Mouse (Mus musculus): Measurements from ENCODE around the gene St6galnac3. TPM values are rescaled to one million over a fixed set of nuclear protein-coding genes. Genes with fewer than 3 reads are reported as not detected.

St6galnac3 gene
- total and polyA plus RNA-seq, 3 experiments, result 0.08 to 1.1 (median 0.38) TPM

DNA sequence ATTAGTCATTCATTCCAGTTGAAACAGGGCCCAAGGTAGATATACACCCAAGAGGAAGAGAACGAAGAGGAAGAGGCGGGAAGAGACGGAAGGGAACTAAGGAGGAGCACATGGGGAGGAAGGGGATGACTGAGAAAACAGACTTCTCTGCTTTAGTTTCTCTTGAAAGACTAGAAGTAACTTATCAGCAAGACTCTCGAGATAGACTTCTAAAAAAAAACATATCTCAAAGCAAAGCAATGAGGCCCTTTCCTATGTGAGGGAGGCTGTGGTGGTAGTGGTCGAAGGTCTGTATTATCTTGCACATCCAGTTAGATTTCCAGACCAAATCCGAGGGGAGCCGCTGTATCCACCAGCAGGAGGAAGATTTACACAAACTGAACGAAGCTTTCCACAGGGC, 50.6 kb downstream of the St6galnac3 start:
- DNase-seq (ENCODE audit: extremely low read depth), result no peak
- in situ Hi-C loops (cut with MboI; ENCODE audit: low pct_ligation_motif_present, low pct_unique_long_range_greater_than_20kb, low sequenced_read_pairs), result loop anchor here (10.0 kb wide), 2 partner anchors 50 to 120 kb away; partner anchors contain the start of gene St6galnac3
- dilution Hi-C loops (cut with MboI; ENCODE audit: extremely low pct_ligation_motif_present, extremely low pct_unique_long_range_greater_than_20kb, low sequenced_read_pairs), result loop anchor here (25.0 kb wide), 1 partner anchor 138 kb away; no protein-coding TSS in a partner anchor
- no peaks in the 10 kb centered on the region for H3K79me2 ChIP-seq (replicated peaks; ENCODE audit: control insufficient read depth, extremely low read depth, insufficient read depth, poor library complexity, severe bottlenecking)
- H3K9ac ChIP-seq (ENCODE audit: insufficient read depth, low read depth), result no peak overlapping the region
- TF ChIP-seq MYC (IDR thresholded peaks at IDR 0.05; ENCODE audit: low read depth, low read length) (no peak), ETS1 (conservative IDR thresholded peaks at IDR 0.05; ENCODE audit: low read depth, low read length) (no peak), MAZ (IDR thresholded peaks at IDR 0.05; ENCODE audit: low read depth, low read length) (no peak), JUND (conservative IDR thresholded peaks at IDR 0.05; ENCODE audit: low read depth, low read length) (no peak), ZMIZ1 (IDR thresholded peaks at IDR 0.05; ENCODE audit: low read depth, low read length) (no peak), CHD1 (IDR thresholded peaks at IDR 0.05; ENCODE audit: low read depth, low read length) (no peak), IRF4 (IDR thresholded peaks at IDR 0.05; ENCODE audit: low read depth, low read length) (no peak), ZC3H11A (IDR thresholded peaks at IDR 0.05; ENCODE audit: low read depth, low read length) (no peak), MEF2A (IDR thresholded peaks at IDR 0.05; ENCODE audit: borderline replicate concordance, low read depth, low read length) (no peak), MXI1 (IDR thresholded peaks at IDR 0.05; ENCODE audit: low read depth, low read length) (no peak)
- H3K36me3 ChIP-seq (replicated peaks in 1 of 2; ENCODE audit: control insufficient read depth in 1 of 2, insufficient read depth in 1 of 2, low read length in 1 of 2), result no peaks in the 10 kb centered on the region
- no peaks in the 10 kb centered on the region for H3K27me3 ChIP-seq (replicated peaks)
- H3K27ac ChIP-seq (ENCODE audit: insufficient read depth, low read depth), result no peak overlapping the region
- H3K4me3 ChIP-seq (replicated peaks in 1 of 3; ENCODE audit: low read depth in 2 of 3, low read length in 2 of 3, poor library complexity in 1 of 3), result no peak overlapping the region
- no peaks in the 10 kb centered on the region for H3K9me3 ChIP-seq (replicated peaks; ENCODE audit: low read length)
- peaks cover 7 to 29% of the 10 kb centered on the region in 2 experiments for H3K4me1 ChIP-seq (ENCODE audit: control insufficient read depth in 1 of 2, insufficient read depth in 2 of 2)
- H3K4me2 ChIP-seq (ENCODE audit: insufficient read depth, low read depth, poor library complexity, severe bottlenecking), result no peak overlapping the region

DNA sequence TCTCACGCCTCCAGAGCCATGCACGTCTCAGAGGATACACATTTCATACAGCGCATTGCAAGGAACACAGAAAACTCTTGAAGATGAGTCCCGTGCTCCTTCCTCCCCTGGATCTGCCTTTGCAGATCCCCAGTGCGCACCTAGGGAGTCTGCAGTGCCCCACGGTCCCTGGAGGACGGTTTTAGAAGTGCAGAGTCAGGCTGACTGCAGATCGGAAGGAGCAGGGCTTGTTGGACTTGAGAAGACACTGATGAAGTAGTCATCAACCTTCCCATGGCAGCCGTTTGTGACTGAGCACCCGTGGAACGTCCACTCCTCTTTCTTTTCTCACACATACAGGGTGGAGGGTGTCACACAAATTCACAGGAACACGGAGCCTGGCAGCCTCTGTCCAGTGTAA, 51.5 kb downstream of the St6galnac3 start:
- Histone ChIP-seq H3K4me2 (ENCODE audit: insufficient read depth, low read depth, poor library complexity, severe bottlenecking) (no peak overlapping the region), H3K27me3 (replicated peaks) (no peaks in the 10 kb centered on the region), H3K27ac (ENCODE audit: insufficient read depth, low read depth) (no peak overlapping the region), H3K4me3 (replicated peaks in 1 of 3; ENCODE audit: low read depth in 2 of 3, low read length in 2 of 3, poor library complexity in 1 of 3) (no peak overlapping the region), H3K9ac (ENCODE audit: insufficient read depth, low read depth) (no peak overlapping the region), H3K79me2 (replicated peaks; ENCODE audit: control insufficient read depth, extremely low read depth, insufficient read depth, poor library complexity, severe bottlenecking) (no peaks in the 10 kb centered on the region), H3K4me1 (ENCODE audit: control insufficient read depth in 1 of 2, insufficient read depth in 2 of 2) (peaks cover 11 to 38% of the 10 kb centered on the region in 2 experiments), H3K36me3 (replicated peaks in 1 of 2; ENCODE audit: control insufficient read depth in 1 of 2, insufficient read depth in 1 of 2, low read length in 1 of 2) (no peaks in the 10 kb centered on the region), H3K9me3 (replicated peaks; ENCODE audit: low read length) (no peaks in the 10 kb centered on the region)
- in situ Hi-C loops (cut with MboI; ENCODE audit: low pct_ligation_motif_present, low pct_unique_long_range_greater_than_20kb, low sequenced_read_pairs) (loop anchor here (10.0 kb wide), 2 partner anchors 51 to 121 kb away; partner anchors contain the start of gene St6galnac3), dilution Hi-C loops (cut with MboI; ENCODE audit: extremely low pct_ligation_motif_present, extremely low pct_unique_long_range_greater_than_20kb, low sequenced_read_pairs) (loop anchor here (25.0 kb wide), 1 partner anchor 139 kb away; no protein-coding TSS in a partner anchor)
- no peak for DNase-seq (ENCODE audit: extremely low read depth)
- no peak for TF ChIP-seq JUND (conservative IDR thresholded peaks at IDR 0.05; ENCODE audit: low read depth, low read length)
- TF ChIP-seq JUN (IDR thresholded peaks at IDR 0.05; ENCODE audit: insufficient read depth, low read depth, low read length), result no peak
- TF ChIP-seq CTCF (conservative IDR thresholded peaks at IDR 0.05 in 1 of 2, IDR thresholded peaks at IDR 0.05 in 1 of 2; ENCODE audit: low read depth in 2 of 2, low read length in 2 of 2), result 0 out of 4 replicates have a peak, but pooled peaks of 1 of the 2 experiments have one; percentile 1
- no peak for TF ChIP-seq ZMIZ1 (IDR thresholded peaks at IDR 0.05; ENCODE audit: low read depth, low read length)
- TF ChIP-seq CHD2 (IDR thresholded peaks at IDR 0.05; ENCODE audit: low read length), result no peak
- no peak for TF ChIP-seq MYC (IDR thresholded peaks at IDR 0.05; ENCODE audit: low read depth, low read length)

All from CH12.LX (cell line).